Mouse (Mus musculus) mouse trophoblast stem cell (cell line): ENCODE measurements around the gene Dnm1.
"Not testable (repeated sequence)": the region's sequence is repeated elsewhere in the genome, so short reads cannot be mapped to it uniquely, and the experiment has no call there.

Experiments
- in situ Hi-C, 2 experiments: fragments of 300-500 bp; cut with MseI, MboI; formaldehyde crosslinking; loops; 2 replicates in 1 of 2; 3 replicates in 1 of 2; pipeline ENCODE4 v1.15.1; 2025

Dnm1 gene

DNA sequence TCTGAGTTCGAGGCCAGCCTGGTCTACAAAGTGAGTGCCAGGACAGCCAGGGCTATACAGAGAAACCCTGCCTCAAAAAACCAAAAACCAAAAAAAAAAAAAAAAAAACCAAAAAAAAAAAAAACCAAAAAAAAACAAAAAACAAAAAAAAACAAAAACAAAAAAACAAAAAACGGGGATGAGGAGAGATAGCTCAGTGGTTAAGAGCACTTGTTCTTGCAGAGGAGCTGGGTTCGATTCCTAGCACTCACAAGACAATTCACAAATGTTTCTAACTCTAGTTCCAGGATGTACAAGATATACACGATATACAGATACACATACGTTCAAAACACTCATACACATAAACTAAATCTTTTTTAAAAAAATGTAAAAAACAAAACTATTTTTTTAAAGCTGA lies 9.1 kb upstream of the Dnm1 start:
- in situ Hi-C loops = not testable (repeated sequence)

DNA sequence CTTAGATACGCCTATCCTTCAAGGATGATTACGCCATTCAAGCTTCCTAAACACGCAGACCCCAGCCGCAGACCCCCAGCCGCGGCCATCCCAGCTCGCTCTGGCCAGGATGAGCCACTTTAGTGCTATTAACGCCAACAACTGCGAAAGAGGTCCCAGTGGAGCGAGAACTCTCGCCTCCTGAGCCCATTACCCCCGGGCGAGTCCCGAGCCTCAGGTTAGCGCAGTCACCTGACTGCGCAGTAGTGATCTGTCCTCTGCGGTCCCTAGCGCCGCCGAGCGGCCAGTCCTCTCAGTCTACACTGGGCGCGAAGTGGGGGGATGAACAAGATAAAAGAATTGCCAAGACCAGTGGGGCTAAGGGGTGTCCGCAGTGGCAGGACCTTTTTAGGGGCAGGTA lies 8.3 kb upstream of the Dnm1 start:
- in situ Hi-C loops = no loop called here

DNA sequence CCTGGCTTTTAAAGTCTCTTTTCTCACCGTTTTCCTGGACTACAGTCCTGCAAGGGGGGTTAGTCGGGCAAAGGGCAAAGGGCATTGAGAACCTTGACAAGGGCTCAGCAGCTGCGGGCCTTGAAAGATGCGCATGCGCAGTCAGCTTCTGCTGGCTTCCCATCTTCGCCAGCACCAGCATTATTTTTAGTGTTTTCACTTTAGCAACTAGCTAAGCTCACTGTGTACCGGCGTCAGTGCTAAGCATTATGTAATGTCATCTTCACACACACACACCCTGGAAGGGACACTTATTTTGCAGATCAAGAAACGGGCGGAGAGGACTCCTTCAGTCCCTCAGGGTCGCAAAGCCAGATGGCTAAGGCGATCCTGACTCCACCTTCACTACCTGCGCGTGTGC lies 7.6 kb upstream of the Dnm1 start:
- in situ Hi-C loops = no loop called here

DNA sequence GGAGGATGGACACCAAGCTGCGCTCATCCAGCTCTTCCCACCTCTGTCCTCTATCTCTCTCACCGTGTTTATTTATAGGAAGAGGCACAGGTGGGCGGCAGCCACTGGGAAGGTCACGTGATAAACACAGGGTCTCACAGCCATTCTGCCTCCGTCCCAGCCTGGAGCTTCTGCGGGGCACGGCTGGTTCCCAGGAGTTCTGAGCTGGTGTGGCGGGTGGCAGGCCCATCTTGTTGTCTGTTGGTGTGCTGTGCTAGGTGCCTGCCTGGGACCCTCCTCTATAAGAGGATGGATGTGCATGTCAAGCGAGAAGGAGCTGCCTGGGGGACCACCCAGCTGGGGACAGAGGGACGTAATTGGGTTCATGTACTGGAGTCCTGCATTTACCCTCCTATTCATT lies 5.2 kb upstream of the Dnm1 start:
- in situ Hi-C loops = no loop called here

DNA sequence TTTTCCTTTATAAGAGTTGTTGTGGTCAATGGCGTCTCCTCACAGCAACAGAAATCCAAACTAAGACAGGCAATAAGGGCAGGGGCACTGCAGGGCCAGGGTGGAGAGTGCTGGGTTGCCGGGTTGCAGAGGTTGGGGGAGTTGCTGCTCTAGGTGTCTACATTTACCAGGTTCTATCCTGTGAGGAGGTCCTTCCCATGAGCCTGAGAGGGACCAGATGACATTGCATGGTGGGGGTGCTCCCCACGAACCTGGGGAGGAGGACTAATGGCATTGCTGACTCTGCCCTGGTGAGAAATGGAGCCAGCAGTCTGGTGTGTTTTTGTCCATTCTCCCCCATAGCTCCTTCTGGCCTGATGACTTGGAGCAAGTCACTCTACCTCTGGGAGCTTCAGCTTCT lies 4.6 kb upstream of the Dnm1 start:
- in situ Hi-C loops = no loop called here

DNA sequence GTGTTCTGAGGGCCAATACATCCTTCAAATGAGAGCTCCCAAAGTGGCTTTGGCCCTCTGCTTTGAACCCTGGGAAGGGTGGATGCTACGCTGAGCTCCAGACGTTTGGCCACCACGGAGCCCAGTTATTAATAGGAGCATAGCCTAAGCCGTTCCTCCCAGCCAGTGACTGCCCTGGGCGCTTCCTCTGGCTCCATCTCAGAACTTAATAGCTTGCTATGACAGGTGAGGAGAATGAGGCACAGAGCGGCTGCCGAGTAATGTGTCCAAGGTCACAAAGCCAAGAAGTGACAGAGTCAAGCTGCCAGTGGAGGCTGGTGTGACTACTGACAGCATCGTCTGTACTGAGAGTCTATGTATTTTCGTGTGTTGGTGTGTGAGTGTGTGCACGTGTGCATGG lies 3.1 kb upstream of the Dnm1 start:
- in situ Hi-C loops = no loop called here

DNA sequence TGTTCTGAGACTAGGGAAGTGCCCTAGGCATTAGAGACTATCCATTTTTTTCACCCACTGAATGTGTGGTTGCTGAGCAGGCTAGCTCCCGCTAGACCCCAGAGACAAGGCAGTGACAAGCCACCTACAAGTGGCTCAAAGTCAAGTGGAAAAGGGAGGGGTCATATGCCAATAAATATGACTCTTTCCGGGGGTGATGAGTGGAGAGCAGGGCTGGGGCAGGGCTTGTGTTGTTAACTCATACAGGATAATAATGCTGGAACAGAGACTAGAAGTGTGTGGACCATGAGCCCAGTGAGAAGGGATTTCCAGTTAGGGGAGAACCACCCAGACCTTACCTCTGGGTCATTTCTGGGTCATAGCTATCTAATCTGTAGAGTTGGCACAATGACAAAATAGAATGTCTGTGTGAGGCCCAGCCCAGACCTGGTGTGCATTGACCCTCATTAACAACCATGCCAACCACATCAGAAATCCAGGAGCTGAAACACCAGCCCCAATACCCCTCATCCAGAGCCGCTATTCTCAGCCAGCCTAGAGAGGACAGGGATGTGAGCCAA lies 1.3 kb upstream of the Dnm1 start:
- in situ Hi-C loops = no loop called here

DNA sequence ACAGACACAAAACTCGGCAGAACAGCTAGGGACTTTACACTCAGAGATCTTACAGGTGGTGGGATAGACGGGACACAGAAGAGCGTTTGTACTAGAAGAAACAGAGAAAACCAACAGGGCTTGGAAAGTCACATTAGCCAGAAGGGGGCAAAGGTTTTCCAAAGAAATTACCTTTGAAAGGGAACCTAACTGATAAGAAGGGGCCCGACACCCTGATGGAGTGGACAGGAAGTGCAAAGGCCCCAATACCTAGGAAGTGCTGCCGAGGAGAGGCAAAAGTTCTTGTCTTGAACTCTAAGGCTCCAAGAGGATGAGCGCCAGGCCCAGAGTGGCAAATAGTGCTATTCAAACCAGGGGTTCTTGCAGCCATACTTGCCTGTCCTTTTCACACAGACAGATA lies 698 bp upstream of the Dnm1 start:
- in situ Hi-C loops = no loop called here

DNA sequence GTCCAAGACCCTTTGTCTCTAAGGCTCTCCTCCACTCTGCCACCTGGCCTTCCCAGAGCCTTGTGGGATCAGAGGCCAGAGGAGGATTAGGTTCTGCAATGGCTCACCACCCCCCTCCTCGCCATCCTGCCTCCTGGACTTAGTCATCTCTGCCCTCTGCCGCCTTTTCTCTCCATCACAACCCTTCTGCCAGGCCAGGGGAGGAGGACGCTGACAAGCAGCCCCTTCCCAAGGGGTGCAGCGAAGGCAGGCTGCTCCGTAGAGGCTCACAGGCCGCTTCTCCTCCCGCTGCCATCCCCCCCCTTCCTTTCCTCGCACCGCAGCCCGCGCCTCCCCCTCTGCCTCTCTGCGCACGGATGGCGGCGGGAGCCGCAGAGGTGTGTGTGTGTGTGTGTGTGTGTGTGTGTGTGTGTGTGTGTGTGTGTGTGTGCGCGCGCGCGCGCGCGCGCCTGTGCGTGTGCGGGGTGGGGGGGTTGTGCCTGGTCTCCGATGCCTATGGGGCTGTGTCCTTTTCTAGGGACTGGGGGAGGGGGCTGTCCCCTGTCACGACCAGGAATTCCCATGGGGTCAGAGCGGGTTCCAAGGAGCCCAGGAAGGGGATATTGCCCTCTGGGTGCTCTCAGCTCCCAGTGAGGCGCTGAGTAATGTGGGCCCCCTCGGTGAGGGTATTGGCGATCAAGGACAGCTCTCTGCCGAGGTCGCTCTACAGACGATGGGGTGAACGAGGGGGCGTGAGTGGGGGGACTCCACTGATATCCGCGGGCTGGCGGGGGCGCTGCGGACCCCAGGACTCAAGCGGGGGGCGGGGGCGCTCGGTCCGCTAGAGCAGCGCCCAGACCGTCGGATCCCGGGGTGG lies 759 bp downstream of the Dnm1 start, which contains the start of gene Ciz1:
Gene Ciz1 (plus strand): TSS at position 177 of the 856 bp plus-strand sequence.
- in situ Hi-C loops = no loop called here

DNA sequence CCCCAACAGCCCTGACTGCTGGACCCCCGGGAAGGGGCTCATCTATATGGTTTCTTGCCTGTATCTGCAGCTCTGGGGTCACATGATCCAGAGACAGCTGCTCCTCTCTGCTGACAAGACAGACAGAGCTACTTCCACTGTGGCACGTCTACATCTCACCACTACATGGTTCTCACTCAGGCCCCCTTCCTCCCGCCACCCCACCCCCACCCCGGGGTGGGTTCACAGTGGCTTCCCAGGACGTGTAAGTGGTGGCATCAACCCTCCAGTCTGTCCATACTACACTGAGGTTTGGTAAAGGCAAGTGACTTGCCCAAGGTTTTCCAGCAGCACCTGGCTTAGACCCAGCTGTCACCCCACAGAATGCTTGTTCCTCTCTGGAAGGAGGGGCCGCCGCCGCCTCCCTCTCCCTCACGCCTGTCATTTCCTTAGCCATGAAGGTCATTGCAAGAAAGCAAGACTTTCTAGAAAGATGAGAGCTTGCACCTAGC lies 1.6 kb downstream of the Dnm1 start:
- in situ Hi-C loops = no loop called here

DNA sequence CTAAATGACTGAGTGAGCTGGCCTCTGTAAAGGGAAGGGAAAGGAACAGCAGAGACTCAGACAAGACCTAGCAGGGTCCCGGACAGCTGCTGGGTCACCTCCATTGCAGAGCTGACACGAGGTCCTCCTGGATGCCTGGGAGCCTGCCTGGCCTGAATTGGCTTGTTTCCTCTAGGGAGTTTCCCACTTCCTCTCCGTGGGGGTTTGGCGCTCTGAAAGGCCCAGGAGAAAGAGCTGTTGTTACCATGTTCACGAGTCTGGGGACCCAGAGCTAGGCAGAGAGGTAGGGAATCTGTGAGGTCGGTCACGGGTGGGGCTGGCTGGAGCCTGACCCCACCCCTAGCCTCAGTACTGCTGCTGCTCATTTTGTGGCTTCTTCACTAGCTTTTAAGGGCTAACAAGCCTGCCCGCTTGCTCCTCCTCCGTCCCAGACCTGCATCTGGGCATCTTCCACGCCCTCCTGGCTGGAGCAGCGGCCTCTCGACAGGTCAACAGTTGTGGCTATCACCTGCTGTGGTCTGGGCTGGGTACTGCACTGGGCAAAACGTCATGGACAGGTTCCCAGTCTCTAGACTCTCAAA lies 2.6 kb downstream of the Dnm1 start:
- in situ Hi-C loops = no loop called here

DNA sequence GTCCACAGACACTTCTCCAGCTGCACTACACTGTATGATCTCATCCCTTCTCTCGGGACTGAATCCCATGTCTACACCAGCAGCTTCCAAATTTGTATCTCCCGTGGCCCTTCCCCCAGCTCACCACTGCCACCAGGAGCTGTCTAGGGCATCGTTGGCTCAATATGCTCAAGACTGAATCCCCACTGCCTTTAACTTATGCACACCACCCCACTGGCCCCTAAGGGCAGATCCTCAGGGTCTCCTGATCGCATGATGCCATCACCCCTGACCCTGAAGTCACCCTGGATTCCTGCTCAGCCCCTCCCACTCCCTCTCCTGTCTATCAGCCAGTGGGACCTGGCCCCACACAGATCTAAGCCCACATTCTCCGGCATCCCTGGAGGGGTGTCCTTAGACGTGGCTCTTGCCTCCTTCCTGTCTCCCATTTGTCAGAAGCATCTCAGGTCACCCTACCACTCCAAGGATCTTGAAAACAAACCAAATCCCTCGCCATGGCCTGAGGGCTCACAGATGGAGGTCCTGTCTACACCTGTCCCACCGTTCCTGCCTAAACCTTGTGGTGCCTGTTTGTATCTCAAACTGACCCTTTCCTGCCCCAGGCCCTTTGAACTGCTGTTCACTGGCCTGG lies 3.4 kb downstream of the Dnm1 start:
- in situ Hi-C loops = no loop called here

DNA sequence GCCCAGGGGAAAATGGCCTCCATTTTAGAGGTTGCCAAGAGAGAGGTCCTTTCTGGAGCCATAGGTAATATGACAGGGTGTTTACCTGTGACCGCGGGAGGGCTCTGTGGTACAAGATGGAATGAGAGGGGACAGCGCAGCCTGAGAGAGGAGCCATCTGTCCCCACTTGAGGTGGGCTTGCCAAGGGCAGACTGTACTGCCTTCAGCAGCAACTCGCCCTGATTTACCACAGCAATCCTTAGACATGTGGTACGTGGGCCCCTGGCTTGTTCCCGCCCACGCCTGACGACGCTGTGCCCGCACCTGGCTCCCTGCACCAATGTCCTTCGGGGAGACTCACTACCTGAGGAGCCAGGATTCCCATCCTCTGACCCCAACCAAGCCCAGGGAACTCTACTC lies 4.8 kb downstream of the Dnm1 start:
- in situ Hi-C loops = no loop called here

DNA sequence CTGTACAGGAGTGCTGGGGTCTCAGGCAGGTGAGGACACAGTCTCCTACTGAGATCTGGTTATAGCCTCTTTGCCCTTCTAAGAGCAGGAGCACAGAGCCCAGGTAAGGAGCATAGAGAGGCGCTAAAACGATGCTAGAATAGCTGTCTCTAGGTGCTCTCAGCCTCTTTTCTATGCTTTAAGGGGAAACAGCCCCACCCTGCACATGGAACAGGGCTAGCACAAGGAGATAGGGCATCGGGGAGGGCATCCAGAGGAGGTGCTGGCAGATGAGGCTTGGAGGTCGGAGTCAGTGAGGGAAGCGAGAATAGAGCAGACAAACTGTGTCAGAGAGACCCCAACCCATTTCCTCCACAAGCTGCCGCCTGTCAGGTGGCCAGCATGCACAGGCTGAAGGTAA lies 6.1 kb downstream of the Dnm1 start:
- in situ Hi-C loops = no loop called here

DNA sequence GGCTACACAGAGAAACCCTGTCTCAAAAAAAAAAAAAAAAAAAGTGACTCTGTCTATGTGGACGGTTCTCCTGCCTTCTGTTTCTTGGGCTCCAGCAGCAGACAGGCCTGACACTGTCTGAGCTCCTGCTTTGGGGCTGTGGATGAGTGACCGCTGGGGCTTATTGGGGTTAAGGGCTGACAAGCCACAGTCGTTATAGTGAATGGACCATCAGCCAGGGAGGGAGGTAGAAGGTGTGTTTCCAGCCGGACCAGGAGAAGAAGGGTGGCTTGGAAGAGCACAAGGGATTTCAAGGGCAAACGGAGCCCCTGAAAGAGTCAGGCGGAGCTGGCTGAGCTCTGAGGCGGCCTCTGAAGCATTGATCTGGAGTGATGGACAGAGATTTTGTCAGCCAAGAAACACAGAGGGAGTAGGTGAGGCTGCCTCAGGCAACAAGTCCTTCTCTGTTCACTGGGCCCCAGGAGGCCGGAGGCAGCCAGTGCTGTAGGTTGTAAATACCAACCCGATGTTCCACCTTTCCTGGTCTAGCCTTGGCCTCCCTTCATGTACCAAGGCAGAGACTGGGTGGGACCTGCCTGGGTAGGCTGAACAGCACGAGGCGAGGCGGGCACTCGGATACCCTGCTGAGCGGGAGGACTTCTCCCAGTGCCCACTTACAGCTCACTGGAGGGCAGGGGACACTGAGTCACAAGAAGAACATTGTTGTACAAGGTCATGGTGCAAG lies 8.4 kb downstream of the Dnm1 start:
- in situ Hi-C loops = no loop called here

DNA sequence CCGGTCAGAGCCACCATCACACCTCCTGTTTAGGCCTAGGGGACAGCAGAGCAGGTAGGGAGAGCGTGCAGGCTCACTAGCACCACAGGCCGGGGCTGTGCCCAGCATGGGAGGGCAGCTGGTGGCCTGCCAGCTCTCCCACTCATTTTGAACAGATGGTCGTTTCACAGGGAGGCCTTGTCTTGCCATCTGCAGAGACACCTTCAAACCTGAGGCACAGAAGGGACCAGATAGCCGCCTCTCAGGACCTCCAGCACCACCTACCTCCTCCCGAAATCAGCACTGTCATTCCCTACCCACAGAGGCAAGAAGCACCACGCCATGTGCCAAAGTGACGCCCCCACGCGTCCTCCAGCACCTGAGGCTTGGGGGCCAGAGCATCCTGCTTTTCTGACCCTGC lies 9.1 kb downstream of the Dnm1 start:
- in situ Hi-C loops = no loop called here

DNA sequence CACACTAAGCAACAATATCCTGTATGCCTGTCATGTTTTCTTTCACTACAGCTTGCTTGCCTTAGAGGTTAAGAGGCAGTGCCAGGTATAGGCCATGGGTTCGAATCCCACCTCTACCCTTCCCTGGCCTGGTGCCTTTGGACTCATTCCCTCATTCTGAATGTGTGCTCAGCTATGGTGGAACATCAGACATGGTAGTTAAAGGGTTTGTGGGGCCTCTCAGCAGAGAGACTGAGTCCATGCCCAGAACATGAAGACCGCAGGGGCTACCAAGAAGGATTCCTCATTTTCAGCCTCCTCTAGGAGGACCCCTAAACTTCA lies 9.8 kb downstream of the Dnm1 start:
- in situ Hi-C loops = no loop called here

DNA sequence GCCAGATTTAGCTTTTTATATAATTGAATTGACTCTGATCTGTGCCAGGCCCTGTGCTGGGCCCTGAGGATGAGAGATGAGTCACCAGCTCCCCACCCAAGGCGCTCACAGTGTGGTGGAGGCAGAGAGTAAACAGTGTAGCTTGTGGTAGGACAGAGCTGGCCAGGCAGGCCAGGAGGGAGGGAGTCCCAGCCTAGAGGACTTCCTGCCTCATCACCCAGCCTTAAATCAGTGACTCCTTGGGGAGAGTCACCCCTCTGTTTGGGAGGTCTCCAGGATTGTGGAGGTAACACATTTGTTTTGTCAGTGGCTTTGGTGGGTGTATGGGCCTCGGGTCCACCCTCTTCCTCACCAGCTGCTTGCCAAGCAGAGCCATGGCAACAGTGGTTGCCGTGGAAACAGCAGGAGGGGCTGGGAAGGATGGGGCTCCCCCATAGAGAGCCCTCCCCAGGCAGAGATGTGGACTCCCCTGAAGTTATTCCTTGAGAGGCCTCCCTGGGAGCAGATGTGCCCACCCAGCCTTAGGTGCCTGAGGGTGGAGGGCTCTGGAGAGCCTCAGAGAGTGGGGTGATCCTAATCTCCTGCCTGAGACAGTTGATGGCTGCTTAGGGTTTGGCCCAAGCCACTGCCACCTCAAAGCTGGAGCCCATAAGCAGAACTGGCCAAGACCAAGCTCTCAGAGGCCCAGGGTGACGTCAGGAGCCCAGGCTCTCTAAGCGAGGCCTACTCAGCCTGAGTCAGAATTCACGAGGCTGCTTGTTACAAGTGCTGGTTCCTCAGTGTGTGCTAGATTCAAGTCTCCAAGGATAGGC lies 10.4 kb downstream of the Dnm1 start:
- in situ Hi-C loops = no loop called here

DNA sequence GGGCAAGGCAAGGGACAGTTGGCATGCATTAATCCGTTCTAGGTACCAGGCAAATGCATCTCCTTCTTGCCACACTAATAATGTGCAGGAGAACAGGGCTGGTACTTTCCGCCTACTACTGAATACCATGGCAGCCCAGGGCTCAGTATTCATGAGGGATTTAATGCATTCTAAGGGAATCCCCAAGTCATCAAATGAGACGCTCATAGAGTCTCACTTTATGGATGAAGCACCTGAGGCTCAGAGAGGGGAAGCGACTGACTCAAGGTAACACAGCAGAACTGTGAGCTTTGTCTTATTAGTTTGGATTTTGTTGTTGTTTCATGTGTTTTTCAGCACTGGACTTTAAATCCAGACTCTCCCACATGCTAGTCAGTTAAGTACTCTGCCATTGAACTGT lies 11.1 kb downstream of the Dnm1 start:
- in situ Hi-C loops = no loop called here

DNA sequence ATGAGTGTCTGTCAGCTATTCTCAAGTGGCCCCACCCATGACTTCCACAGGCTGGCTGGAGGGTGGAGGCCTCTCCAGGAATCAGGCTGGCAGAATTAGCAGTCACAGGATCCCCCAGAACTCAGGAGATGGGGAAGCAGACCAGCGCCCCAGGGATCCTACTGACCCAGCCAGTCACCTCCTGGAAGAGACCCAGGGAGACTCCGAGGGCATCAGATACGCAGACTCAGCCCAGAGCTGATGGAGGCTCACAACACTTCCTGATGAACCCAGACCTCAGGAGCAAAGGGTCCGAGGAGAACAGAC lies 11.6 kb downstream of the Dnm1 start:
- in situ Hi-C loops = no loop called here

DNA sequence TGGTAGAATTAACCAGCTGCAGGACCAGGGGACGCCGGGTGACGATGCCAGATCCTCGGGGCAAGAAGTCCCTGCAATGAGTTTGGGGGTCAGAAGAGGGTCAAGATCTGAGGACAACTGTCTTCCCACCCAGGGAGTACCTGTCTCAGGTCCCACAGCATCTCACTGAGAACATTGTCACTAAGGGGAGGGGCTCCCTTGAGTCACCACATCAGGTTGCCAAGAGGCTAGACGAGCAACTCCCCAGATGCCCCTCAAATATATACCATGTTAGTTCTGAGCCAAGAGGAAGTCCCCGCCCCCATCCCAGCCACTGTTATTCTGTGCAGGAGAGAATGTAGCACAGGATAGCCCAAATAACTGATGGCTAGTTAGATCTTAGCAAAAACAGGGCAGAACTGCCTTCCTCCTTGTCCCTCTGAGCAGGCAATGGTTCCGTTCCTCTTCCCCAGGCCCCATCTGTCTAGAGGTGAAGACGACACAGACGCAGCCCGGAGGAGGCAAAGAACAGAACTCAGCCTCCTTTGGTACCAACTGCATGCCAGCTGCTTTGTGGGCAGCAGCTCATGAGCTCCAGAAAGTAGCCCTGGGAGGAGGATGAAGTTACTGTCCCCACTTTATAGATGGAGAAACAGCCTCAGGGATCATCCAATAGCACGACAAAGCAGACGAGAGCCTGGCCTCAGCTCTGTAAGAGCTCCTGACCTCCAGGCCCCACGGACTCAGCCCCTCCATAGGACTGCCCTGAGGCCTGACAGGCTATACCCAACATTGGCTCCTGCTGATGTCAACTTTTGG lies 12.1 kb downstream of the Dnm1 start:
- in situ Hi-C loops = no loop called here
